Mouse (Mus musculus) bone marrow macrophage, adult 2 months (primary cell): Measurements from ENCODE around the gene Aff3.

Experiments
- CTCF ChIP-seq: IDR thresholded peaks from 2 replicates; pipeline ENCODE4 v1.5.1; 2012; ENCODE audit warnings: low read depth, mild to moderate bottlenecking, low read length, moderate library complexity
- POLR2A ChIP-seq: IDR thresholded peaks from 2 replicates; pipeline ENCODE4 v1.6.1; 2012; ENCODE audit warnings: mild to moderate bottlenecking, low read depth, low read length, borderline replicate concordance

DNA sequence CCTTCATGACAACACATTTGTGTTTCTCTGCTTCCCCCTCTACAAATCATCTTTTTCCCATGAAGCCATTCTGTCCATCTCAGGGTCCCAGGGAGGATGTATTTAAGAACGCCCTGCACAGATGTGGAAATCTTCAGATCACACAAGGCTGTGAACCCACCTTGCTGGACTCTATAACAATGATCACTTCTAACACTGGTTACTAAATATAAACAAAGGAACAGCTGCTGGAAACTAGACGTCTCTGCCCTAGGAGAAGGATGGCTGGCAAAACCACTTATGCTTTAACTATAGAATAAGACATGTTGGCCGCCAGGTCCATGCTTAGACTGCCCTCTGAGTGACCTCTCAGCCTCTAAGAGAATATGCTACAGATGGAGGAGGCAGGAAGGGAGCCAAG, 69.4 kb downstream of the Aff3 start:
- TF ChIP-seq POLR2A (no peak), CTCF (no peak)
